Mouse (Mus musculus): Measurements from ENCODE around the gene Nat8. TPM values are rescaled to one million over a fixed set of nuclear protein-coding genes. Genes with fewer than 3 reads are reported as not detected.
A peak's percentile ranks its signal among the peaks of the same experiment; 100 is the strongest.
"Not testable (repeated sequence)": the region's sequence is repeated elsewhere in the genome, so short reads cannot be mapped to it uniquely, and the experiment has no call there.

The Nat8 gene
- polyA plus RNA-seq, 1 experiment from 2014 or later, result not detected

DNA sequence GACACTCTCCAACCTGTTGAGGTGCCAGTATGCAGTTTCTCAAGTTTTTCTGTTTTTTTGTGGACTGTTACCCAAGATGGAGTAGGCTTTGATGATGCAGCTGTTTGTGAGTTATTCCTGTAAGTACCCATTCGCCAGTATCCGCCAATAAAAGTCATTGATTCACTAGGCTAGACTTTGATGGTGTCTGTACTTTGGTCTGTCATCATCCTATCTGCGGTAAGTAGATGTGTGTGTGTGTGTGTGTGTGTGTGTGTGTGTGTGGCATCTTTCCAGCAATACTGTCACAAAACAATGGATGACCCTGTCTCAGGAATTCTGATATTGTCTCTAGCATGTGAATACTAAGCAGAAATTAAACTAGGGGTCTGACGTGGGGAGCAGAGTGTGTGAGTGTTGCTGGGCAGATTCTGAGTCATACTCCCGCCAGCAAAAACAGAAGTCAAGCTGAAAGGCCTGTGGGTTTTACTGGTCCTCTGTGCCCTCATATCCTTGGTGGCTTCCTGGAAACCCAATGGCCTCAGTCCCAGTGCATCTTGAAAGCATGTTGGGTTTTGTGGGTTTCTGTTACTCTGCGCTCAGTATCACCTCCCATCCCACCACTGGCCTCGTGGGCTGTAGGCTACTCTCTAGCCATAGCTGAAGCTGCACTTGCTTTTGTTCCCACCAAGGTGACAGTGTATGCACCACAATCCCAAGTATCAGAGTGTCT lies 19.3 kb upstream of the Nat8 start:
- Histone ChIP-seq H3K4me2 (ENCODE audit: low read depth, low read length) (no peak overlapping the region), H3K4me1 (ENCODE audit: insufficient read depth) (peaks cover 11% of the 10 kb centered on the region; the same call in 1 of the 2 replicates), H3K9me3 (ENCODE audit: low read length) (no peaks in the 10 kb centered on the region), H3K27ac (ENCODE audit: low read depth) (no peak overlapping the region; the same call in 1 of the 2 replicates), H3K9ac (replicated peaks) (no peak overlapping the region), H3K4me3 (ENCODE audit: low read depth, low read length) (no peak overlapping the region), H3K36me3 (replicated peaks; ENCODE audit: insufficient read depth, low read length) (no peaks in the 10 kb centered on the region), H3K27me3 (ENCODE audit: insufficient read depth, low read length) (no peaks in the 10 kb centered on the region)
- DNase-seq (peak; percentile 35), ATAC-seq (peak; percentile 76)
- WGBS (ENCODE audit: insufficient replicate concordance), result 46% methylated on average over 7 of the region's 7 CpGs
- no peak for TF ChIP-seq EP300 (IDR thresholded peaks at IDR 0.05; ENCODE audit: low read depth)
- TF ChIP-seq CTCF (IDR thresholded peaks at IDR 0.05; ENCODE audit: low read depth), result no peak

DNA sequence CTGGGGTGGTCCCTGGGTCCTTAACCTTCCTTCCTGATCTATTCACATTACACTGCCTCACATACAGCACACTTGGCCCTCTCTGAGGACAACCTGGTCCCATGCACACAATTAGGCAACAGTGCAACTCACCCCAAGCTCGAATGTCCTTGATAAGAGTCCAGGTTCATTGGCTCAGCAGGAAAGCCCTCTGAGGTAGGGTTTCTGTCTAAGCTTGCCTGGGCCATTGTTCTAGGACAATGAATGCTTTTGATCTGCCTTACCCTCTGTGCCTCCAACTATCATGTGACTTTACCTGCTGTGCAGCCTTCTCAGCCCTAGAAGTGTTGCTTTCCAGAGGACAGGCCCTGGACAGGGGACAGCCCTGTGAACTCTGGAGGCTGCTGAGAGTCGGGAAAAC lies 17.4 kb upstream of the Nat8 start:
- WGBS (ENCODE audit: insufficient replicate concordance), result 27% methylated on average over 2 of the region's 2 CpGs
- ATAC-seq, result peak; percentile 75
- H3K36me3 ChIP-seq (replicated peaks; ENCODE audit: insufficient read depth, low read length), result no peaks in the 10 kb centered on the region
- H3K4me3 ChIP-seq (ENCODE audit: low read depth, low read length), result no peak overlapping the region
- peak; percentile 19 for DNase-seq
- H3K4me2 ChIP-seq (ENCODE audit: low read depth, low read length), result no peak overlapping the region
- no peak overlapping the region; the same call in 1 of the 2 replicates for H3K27ac ChIP-seq (ENCODE audit: low read depth)
- TF ChIP-seq EP300 (IDR thresholded peaks at IDR 0.05; ENCODE audit: low read depth), result no peak
- no peak for TF ChIP-seq CTCF (IDR thresholded peaks at IDR 0.05; ENCODE audit: low read depth)
- no peaks in the 10 kb centered on the region for H3K9me3 ChIP-seq (ENCODE audit: low read length)
- H3K4me1 ChIP-seq (ENCODE audit: insufficient read depth), result peaks cover 11% of the 10 kb centered on the region; the same call in 1 of the 2 replicates
- no peaks in the 10 kb centered on the region for H3K27me3 ChIP-seq (ENCODE audit: insufficient read depth, low read length)
- no peak overlapping the region for H3K9ac ChIP-seq (replicated peaks)

DNA sequence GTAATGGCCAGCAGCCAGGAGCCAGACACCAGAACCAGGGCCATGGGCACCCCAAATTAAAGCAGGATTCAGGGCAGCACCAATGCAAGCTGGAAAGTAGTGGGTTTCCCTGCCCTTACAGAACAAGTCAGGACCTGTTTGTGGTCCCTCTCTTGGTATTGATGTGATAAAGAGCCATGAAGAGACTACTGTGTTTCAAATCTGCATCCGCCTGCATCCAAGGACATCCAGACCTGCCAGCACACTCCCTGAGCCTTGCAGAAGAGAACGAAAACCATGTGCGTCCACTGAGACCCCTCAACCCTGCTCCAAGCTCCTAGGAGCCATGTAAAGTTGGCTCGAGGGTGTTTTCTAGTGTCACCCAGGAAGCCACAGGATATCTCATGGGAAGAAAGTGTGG lies 16.3 kb upstream of the Nat8 start:
- Histone ChIP-seq H3K4me1 (ENCODE audit: insufficient read depth) (peaks cover 11% of the 10 kb centered on the region; the same call in 1 of the 2 replicates), H3K4me3 (ENCODE audit: low read depth, low read length) (no peak overlapping the region), H3K9ac (replicated peaks) (no peak overlapping the region), H3K36me3 (replicated peaks; ENCODE audit: insufficient read depth, low read length) (no peaks in the 10 kb centered on the region), H3K27me3 (ENCODE audit: insufficient read depth, low read length) (no peaks in the 10 kb centered on the region), H3K27ac (ENCODE audit: low read depth) (no peak overlapping the region), H3K4me2 (ENCODE audit: low read depth, low read length) (no peak overlapping the region), H3K9me3 (ENCODE audit: low read length) (no peaks in the 10 kb centered on the region)
- no peak for ATAC-seq
- DNase-seq, result no peak
- TF ChIP-seq EP300 (IDR thresholded peaks at IDR 0.05; ENCODE audit: low read depth), result no peak
- TF ChIP-seq CTCF (IDR thresholded peaks at IDR 0.05; ENCODE audit: low read depth), result no peak
- 75% methylated on average over 4 of the region's 4 CpGs for WGBS (ENCODE audit: insufficient replicate concordance)

DNA sequence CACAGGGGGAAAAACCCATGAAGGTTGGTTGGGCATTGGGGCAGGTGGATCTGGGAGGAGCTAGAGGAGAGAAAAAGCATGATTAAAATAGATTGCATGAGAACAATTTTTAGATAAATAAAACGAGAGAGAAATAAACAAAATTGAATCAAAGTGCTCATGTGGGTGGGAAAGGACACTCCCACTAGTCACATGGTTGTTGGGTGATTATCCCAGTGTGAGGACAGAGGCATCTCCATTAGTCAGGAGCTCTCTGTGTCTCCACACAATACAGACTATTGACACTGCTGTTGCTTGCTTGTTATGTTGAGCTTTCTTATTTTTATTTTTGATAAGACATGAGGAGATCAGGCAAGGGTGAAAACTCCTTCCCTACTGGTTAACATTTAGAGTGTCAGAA lies 15.0 kb upstream of the Nat8 start:
- ATAC-seq, result no peak
- Histone ChIP-seq H3K27me3 (ENCODE audit: insufficient read depth, low read length) (no peaks in the 10 kb centered on the region), H3K4me2 (ENCODE audit: low read depth, low read length) (no peak overlapping the region), H3K36me3 (replicated peaks; ENCODE audit: insufficient read depth, low read length) (no peaks in the 10 kb centered on the region), H3K9me3 (ENCODE audit: low read length) (no peaks in the 10 kb centered on the region), H3K4me3 (ENCODE audit: low read depth, low read length) (no peak overlapping the region), H3K9ac (replicated peaks) (no peak overlapping the region), H3K4me1 (ENCODE audit: insufficient read depth) (peaks cover 11% of the 10 kb centered on the region; the same call in 1 of the 2 replicates), H3K27ac (ENCODE audit: low read depth) (no peak overlapping the region)
- TF ChIP-seq CTCF (IDR thresholded peaks at IDR 0.05; ENCODE audit: low read depth), result no peak
- no peak for TF ChIP-seq EP300 (IDR thresholded peaks at IDR 0.05; ENCODE audit: low read depth)
- WGBS (ENCODE audit: insufficient replicate concordance), result 44% methylated on average over 1 of the region's 1 CpGs
- no peak for DNase-seq

DNA sequence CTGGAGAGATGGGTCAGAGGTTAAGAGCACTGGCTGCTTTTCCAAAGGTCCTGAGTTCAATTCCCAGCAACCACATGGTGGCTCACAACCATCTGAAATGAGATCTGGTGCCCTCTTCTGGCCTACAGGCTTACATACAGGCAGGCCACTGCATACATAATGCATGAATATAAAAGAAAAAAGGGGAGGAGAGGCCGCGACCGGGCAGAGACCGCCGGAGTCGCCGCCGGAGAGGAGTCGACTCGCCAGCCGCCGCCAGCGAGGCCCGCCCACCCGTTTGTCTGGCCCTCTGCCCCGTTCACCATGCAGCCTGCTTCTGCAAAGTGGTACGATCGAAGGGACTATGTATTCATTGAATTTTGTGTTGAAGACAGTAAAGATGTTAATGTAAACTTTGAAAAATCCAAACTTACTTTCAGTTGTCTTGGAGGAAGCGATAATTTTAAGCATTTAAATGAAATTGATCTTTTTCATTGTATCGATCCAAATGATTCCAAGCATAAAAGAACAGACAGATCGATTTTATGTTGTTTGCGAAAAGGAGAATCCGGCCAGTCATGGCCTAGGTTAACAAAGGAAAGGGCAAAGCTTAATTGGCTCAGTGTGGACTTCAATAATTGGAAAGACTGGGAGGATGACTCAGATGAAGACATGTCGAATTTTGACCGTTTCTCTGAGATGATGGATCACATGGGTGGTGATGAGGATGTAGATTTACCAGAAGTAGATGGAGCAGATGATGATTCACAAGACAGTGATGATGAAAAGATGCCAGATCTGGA lies 12.0 kb upstream of the Nat8 start:
- not testable (repeated sequence) for H3K9ac ChIP-seq (replicated peaks); H3K36me3 ChIP-seq (replicated peaks; ENCODE audit: insufficient read depth, low read length); H3K27me3 ChIP-seq (ENCODE audit: insufficient read depth, low read length); H3K9me3 ChIP-seq (ENCODE audit: low read length); ATAC-seq; H3K4me2 ChIP-seq (ENCODE audit: low read depth, low read length); DNase-seq; H3K4me1 ChIP-seq (ENCODE audit: insufficient read depth); H3K4me3 ChIP-seq (ENCODE audit: low read depth, low read length); H3K27ac ChIP-seq (ENCODE audit: low read depth)
- 73% methylated on average over 25 of the region's 25 CpGs for WGBS (ENCODE audit: insufficient replicate concordance)

DNA sequence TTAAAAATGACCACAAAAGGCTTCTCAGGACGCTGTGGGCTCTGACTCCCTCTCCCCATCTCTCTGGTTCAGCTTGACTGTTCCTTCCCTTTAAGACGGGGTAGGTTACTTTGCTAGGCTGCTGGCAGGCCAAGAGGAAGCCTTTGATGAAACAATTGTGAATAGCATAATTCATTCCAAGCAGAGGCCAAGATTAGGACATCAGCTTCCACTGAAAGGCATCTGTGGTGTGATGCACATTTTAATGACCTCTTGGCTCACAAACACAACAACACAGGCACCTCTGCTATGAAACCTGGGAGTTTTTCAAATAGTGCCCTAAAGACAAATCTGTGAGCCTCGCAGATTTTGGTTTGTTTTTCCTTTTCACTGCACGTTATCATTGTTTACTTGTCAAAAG lies 8.1 kb upstream of the Nat8 start:
- Histone ChIP-seq H3K27ac (ENCODE audit: low read depth) (no peak overlapping the region), H3K9ac (replicated peaks) (no peak overlapping the region), H3K4me1 (ENCODE audit: insufficient read depth) (no peaks in the 10 kb centered on the region), H3K4me3 (ENCODE audit: low read depth, low read length) (no peak overlapping the region), H3K27me3 (ENCODE audit: insufficient read depth, low read length) (no peaks in the 10 kb centered on the region), H3K36me3 (replicated peaks; ENCODE audit: insufficient read depth, low read length) (no peaks in the 10 kb centered on the region), H3K9me3 (ENCODE audit: low read length) (no peaks in the 10 kb centered on the region), H3K4me2 (ENCODE audit: low read depth, low read length) (no peak overlapping the region)
- 53% methylated on average over 4 of the region's 4 CpGs for WGBS (ENCODE audit: insufficient replicate concordance)
- TF ChIP-seq CTCF (IDR thresholded peaks at IDR 0.05; ENCODE audit: low read depth), result no peak
- no peak for TF ChIP-seq EP300 (IDR thresholded peaks at IDR 0.05; ENCODE audit: low read depth)
- DNase-seq (no peak), ATAC-seq (no peak)
